Mouse (Mus musculus) macrophage (primary cell): ENCODE results near the gene Cdc42ep5. TPM values are rescaled to one million over a fixed set of nuclear protein-coding genes. Genes with fewer than 3 reads are reported as not detected.

Source experiments
- H3K27ac ChIP-seq: fragments of 350-480 bp; formaldehyde crosslinking; 2 replicates; pipeline ENCODE4 v1.9.0; 2021
- H3K36me3 ChIP-seq: fragments of 350-480 bp; formaldehyde crosslinking; 2 replicates; pipeline ENCODE4 v1.9.0; 2021; ENCODE audit errors: inconsistent target
- H3K4me3 ChIP-seq: fragments of 350-480 bp; formaldehyde crosslinking; 2 replicates; pipeline ENCODE4 v1.9.0; 2021; ENCODE audit errors: inconsistent target
- H3K79me2 ChIP-seq: fragments of 350-480 bp; formaldehyde crosslinking; 2 replicates; pipeline ENCODE4 v1.9.0; 2021; ENCODE audit errors: inconsistent target
- WGBS: methylation state at CpG from one replicate; pipeline ENCODE4 v1.1.7; 2026; ENCODE audit warnings: inconsistent platforms; ENCODE audit not compliant: missing documents; 5-methylcytosine and 5-hydroxymethylcytosine counted together
- polyA plus RNA-seq: library from polyadenylated mRNA; stranded (reverse); fragments of 250-400 nt; gene quantifications from 3 replicates; pipeline ENCODE4 v1.2.4, GENCODE M21; 2018; ENCODE audit warnings: inconsistent platforms

The Cdc42ep5 gene
- polyA plus RNA-seq, 1 experiment from 2014 or later = not detected

GRCm38 (mm10) chr7:4139391-4139790, 25.3 kb downstream of the Cdc42ep5 start:
- Histone ChIP-seq H3K79me2 (peaks cover 77% of the 10 kb centered on the region), H3K4me3 (no peak overlapping the region), H3K27ac (no peak overlapping the region), H3K36me3 (peaks cover 58% of the 10 kb centered on the region)
- 95% methylated on average over 5 of the region's 5 CpGs for WGBS

- 94% methylated on average over 7 of the region's 7 CpGs for WGBS
- Histone ChIP-seq H3K27ac (no peak overlapping the region), H3K4me3 (no peak overlapping the region), H3K79me2 (peaks cover 77% of the 10 kb centered on the region), H3K36me3 (peaks cover 51% of the 10 kb centered on the region)
Observed at GRCm38 (mm10) chr7:4138671-4139070, 26.0 kb downstream of the Cdc42ep5 start.

DNA sequence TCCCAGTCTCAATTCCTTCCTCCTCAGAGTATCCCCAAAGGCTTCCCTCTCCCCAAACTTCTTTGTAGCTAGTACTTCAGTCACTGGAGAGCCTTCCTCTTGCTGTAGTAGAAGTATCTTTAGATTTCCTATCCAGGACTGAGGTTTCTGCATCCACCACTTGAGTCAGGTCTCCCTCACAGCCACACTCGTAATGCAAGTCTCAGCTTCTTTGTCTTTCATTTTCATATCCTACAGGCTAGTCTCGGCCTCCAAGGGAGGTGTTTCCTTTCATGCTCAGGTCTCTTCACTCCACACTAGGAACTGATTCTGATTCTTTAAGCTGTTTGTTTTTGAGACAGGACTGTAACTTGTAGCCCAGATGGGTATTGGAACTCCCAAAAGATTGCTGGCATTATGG, 26.5 kb downstream of the Cdc42ep5 start:
- peaks cover 47% of the 10 kb centered on the region for H3K36me3 ChIP-seq

GRCm38 (mm10) chr7:4137746-4138145, 26.9 kb downstream of the Cdc42ep5 start:
- 68% methylated on average over 3 of the region's 3 CpGs for WGBS
- Histone ChIP-seq H3K79me2 (peaks cover 71% of the 10 kb centered on the region), H3K36me3 (peaks cover 43% of the 10 kb centered on the region), H3K4me3 (peak overlapping the region; percentile 84), H3K27ac (peak overlapping the region; percentile 22; the same call in 1 of the 2 replicates)

More for the DNA sequence above, 26.5 kb downstream of the Cdc42ep5 start:
- H3K4me3 ChIP-seq = peak overlapping the region; percentile 84; the same call in 1 of the 2 replicates
- 78% methylated on average over 2 of the region's 2 CpGs for WGBS
- H3K79me2 ChIP-seq = peaks cover 76% of the 10 kb centered on the region
- H3K27ac ChIP-seq = no peak overlapping the region

- WGBS = under 1% methylated on average over 76 of the region's 78 CpGs
Observed at GRCm38 (mm10) chr7:4136771-4137531, 27.7 kb downstream of the Cdc42ep5 start, which contains the start of gene Leng8. Gene Leng8 (plus strand): TSS chr7:4137039.

DNA sequence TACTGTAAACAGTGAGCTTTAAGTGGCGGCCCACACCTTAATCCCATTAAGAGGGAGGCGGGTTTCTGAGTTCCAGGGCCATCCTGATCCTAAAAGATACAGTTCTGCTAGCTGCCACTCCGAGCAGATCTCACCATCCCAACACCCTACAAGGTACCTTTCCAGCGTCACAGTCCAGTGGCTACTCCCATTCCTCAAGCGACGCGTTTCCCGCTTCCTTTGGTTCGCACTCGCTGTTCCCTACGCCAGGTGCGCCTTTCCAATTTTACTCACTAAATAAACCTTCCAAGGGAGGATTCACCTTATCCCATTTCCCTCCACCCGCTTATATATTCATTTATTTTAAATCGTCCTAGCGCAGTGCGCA, 28.3 kb downstream of the Cdc42ep5 start:
- 2% methylated on average over 16 of the region's 16 CpGs for WGBS
- Histone ChIP-seq H3K36me3 (peaks cover 30% of the 10 kb centered on the region), H3K79me2 (peaks cover 59% of the 10 kb centered on the region), H3K27ac (peak overlapping the region; percentile 60), H3K4me3 (peak overlapping the region; percentile 80)

More at GRCm38 (mm10) chr7:4136771-4137531, 27.7 kb downstream of the Cdc42ep5 start, which contains the start of gene Leng8:
- Histone ChIP-seq H3K79me2 (peaks cover 64% of the 10 kb centered on the region), H3K4me3 (peak within 1 kb of the TSS; percentile 84), H3K36me3 (peaks cover 35% of the 10 kb centered on the region), H3K27ac (peak within 1 kb of the TSS; percentile 60)

GRCm38 (mm10) chr7:4134911-4135310, 29.7 kb downstream of the Cdc42ep5 start:
- H3K36me3 ChIP-seq = peaks cover 15% of the 10 kb centered on the region
- WGBS = 98% methylated on average over 5 of the region's 5 CpGs
- peaks cover 44% of the 10 kb centered on the region for H3K79me2 ChIP-seq
- H3K27ac ChIP-seq = no peak overlapping the region
- H3K4me3 ChIP-seq = no peak overlapping the region

DNA sequence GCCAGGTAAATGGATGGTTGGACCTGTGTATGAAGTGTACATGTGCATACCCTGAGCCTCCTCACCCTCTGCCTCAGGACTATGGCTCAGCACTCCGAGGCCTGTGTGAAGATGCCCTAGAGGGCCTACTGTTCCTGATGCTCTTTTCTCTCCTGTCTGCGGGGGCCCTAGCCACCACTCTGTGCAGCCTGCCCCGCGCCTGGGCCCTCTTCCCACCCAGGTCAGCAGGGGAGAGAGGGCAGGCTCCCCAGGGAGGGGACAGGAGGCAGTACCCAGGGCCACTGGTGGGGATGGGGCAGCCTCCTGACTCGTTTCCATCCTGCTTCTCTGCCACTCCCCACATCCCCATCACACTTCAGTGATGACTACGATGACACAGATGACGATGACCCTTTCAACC, 31.7 kb downstream of the Cdc42ep5 start:
- H3K27ac ChIP-seq = no peak overlapping the region
- no peak overlapping the region for H3K4me3 ChIP-seq
- 88% methylated on average over 7 of the region's 7 CpGs for WGBS
- no peaks in the 10 kb centered on the region for H3K36me3 ChIP-seq
- peaks cover 25% of the 10 kb centered on the region for H3K79me2 ChIP-seq

- H3K36me3 ChIP-seq = no peaks in the 10 kb centered on the region
Observed at GRCm38 (mm10) chr7:4132581-4132980, 32.1 kb downstream of the Cdc42ep5 start.

GRCm38 (mm10) chr7:4131964-4132363, 32.7 kb downstream of the Cdc42ep5 start:
- Histone ChIP-seq H3K4me3 (no peak overlapping the region), H3K79me2 (peaks cover 18% of the 10 kb centered on the region; the same call in 1 of the 2 replicates), H3K27ac (no peak overlapping the region), H3K36me3 (no peaks in the 10 kb centered on the region)
- WGBS = 95% methylated on average over 7 of the region's 8 CpGs

More at GRCm38 (mm10) chr7:4132581-4132980, 32.1 kb downstream of the Cdc42ep5 start:
- WGBS = 94% methylated on average over 3 of the region's 3 CpGs
- H3K4me3 ChIP-seq = no peak overlapping the region
- no peak overlapping the region for H3K27ac ChIP-seq
- peaks cover 21% of the 10 kb centered on the region for H3K79me2 ChIP-seq

DNA sequence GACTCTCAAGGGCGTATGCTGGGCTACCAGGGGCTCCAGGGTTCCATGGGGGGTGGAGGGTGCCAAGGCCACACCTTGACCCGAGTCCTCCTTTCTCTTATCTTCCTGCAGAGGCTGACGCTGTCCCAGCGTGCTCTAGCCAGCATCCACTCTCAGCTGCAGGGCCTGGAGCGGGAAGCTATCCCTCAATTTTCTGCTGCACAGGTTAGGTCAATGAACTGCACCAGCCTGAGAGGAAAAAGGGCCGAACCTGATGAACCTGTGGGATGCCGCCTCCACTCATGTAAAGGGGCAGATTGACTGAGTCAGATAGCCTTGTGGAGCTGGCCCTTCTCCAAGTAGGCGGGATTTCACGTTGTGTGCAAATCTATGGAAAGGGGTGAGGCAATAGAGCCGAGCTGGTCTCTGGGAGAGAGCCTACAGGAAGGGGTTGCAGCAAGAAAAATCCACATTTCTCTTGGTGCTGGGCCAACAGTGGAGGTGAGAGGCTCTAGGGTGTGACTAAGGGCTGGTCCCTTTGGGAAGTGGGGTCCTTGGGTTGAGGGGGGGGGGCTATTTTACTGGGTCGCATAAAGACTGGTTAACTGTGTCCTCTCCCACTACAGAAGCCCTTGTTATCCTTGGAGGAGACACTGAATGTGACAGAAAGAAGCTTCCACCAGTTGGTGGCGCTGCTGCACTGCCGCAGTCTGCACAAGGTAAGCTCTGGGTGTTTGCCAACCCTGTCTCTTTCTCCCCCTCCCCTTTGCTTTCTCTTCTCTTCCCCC, 33.8 kb downstream of the Cdc42ep5 start:
- Histone ChIP-seq H3K79me2 (peaks cover 12% of the 10 kb centered on the region; the same call in 1 of the 2 replicates), H3K27ac (no peak overlapping the region), H3K36me3 (no peaks in the 10 kb centered on the region), H3K4me3 (no peak overlapping the region)
- 53% methylated on average over 13 of the region's 13 CpGs for WGBS

- H3K27ac ChIP-seq = no peak overlapping the region
- no peaks in the 10 kb centered on the region for H3K36me3 ChIP-seq
- WGBS = 94% methylated on average over 5 of the region's 6 CpGs
- H3K4me3 ChIP-seq = no peak overlapping the region
- no peaks in the 10 kb centered on the region for H3K79me2 ChIP-seq
Observed at GRCm38 (mm10) chr7:4128860-4129259, 35.8 kb downstream of the Cdc42ep5 start.

DNA sequence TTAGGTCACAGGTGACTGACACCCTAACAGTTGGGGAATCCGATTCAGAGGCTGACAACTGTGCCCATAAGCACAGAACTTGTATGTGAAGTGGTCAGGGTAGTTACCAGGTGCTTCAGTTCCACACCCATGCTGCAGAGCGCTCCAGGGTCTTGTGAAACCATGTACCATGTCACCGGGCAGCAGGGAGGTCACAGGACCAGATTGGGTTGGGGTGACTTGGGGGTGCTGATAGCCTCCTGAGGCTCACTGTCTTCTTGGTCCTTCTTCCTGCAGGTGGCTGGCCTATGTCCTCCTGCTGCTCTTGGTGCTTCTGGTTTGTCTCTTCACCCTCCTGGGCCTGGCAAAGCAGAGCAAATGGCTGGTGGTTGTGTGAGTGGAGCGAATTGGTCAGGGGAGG, 36.8 kb downstream of the Cdc42ep5 start:
- H3K79me2 ChIP-seq = no peaks in the 10 kb centered on the region
- WGBS = 84% methylated on average over 4 of the region's 4 CpGs
- no peak overlapping the region for H3K4me3 ChIP-seq
- H3K36me3 ChIP-seq = no peaks in the 10 kb centered on the region
- H3K27ac ChIP-seq = no peak overlapping the region

DNA sequence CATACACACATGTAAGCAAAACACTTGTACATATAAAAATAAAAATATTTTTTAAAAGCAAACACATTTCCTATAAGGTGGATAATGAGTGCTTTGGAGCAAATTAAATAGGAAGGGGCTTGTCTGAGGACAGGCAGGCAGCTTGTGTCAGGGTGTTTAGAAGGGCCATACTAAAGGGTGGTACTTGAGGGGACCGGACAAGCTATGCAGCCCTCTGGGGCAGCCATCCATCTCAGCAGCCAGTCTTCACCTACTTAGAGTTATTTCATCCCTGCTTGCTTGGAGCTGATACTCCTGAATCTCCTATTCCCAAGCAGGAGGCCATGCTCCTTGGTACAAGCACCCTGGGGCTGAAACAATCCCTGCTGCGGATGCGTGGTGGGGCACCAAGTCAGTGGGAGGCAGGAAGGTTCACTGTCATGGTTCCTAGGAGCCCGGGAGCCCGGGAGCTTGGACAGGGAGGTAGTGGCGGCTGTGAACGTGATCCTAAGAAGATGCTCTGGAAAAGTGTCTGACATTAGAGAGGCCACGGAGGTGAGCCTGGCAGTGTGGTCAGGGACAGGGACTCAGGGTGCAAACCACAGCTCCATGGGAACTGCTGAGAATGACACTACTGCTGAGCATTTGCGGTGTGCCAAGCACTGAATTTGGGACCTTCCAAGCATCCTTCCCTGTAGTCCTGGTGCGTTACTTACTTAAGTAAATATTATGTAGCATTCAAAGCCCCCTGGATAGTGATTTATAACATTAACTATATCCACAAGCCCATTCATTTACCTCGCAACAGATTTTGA, 37.5 kb downstream of the Cdc42ep5 start:
- Histone ChIP-seq H3K4me3 (no peak overlapping the region), H3K79me2 (no peaks in the 10 kb centered on the region), H3K27ac (no peak overlapping the region), H3K36me3 (no peaks in the 10 kb centered on the region)
- WGBS = 91% methylated on average over 11 of the region's 11 CpGs
